Mouse (Mus musculus): ENCODE measurements around the gene Slc35e2. TPM values are rescaled to one million over a fixed set of nuclear protein-coding genes. Genes with fewer than 3 reads are reported as not detected.

Slc35e2 gene
- polyA plus RNA-seq, 1 experiment from 2014 or later: 9.3 TPM

DNA sequence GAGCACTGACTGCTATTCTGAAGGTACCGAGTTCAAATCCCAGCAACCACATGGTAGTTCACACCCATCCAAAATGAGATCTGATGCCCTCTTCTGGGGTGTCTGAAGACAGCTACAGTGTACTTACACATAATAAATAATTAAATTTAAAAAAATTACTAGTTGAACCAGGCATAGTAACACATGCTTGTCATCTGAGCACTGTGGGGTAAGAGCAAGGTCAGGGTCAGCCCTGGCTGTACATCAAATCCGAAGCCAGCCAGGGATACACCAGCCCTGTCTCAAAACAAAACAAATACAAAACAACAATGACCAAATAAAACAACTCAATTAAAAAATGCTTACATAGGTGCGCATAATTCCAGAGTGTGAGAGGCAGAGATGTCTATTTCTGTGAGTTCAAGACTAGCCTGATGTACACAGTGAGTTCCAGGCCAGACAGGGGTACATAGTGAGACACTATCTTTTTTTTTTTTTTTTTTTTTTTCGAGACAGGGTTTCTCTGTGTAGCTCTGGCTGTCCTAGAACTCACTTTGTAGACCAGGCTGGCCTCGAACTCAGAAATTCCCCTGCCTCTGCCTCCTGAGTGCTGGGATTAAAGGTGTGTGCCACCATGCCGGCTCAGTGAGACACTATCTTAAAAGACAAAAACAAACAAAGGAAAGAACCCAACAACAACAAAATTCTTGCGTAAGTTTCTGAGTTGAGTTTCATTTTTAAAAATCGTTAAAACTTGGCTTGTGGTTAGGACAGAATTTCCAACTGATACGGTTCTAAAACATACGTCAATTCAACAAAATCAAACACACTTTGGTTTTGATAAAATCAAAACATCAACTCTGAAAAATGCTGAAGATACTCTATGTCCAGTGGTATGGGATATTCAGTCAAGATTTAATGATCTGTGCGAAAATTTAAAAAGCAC is 1.1 kb upstream of the Slc35e2 start:
- H3K9ac ChIP-seq: peak overlapping the region; percentile 88; the same call in 1 of the 2 replicates
- no peaks in the 10 kb centered on the region for H3K27me3 ChIP-seq
- H3K9me3 ChIP-seq (replicated peaks): no peaks in the 10 kb centered on the region
- 82% methylated on average over 11 of the region's 11 CpGs for WGBS
- no peak for ATAC-seq (ENCODE audit: insufficient number of reproducible peaks, low FRiP score, low TSS enrichment, low read depth)
- peak overlapping the region; percentile 90 for H3K4me2 ChIP-seq (replicated peaks)
- H3K27ac ChIP-seq (replicated peaks): peak overlapping the region; percentile 99
- H3K4me3 ChIP-seq (replicated peaks): peak overlapping the region; percentile 95
- H3K36me3 ChIP-seq: peaks cover 5% of the 10 kb centered on the region; the same call in 1 of the 2 replicates
- H3K4me1 ChIP-seq: peaks cover 15% of the 10 kb centered on the region

DNA sequence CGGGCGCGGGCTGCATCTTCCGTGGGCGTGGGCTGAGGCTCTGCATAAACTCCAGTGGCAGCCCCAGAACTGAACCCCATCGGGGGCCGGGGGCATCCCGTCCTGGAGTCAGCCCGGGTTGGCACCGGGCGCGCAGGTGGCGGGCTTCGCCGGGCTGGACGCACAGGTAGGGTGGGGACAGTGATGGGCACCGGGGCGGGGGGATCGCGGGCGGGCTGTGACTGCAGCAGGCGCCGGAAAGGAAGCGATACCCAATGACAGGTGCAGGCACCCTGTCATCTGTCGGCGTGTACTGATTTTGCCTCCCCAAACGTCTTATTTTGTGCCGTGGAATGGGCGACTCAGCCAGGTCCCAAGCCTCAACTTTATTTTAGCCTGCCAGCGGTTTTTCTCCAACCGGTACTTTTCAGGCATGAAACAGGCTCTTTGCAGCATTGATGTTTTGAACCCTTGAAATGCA is 811 bp downstream of the Slc35e2 start:
- H3K4me2 ChIP-seq (replicated peaks): peak overlapping the region; percentile 90
- peak; percentile 32; the same call in 1 of the 2 replicates for ATAC-seq (ENCODE audit: insufficient number of reproducible peaks, low FRiP score, low TSS enrichment, low read depth)

DNA sequence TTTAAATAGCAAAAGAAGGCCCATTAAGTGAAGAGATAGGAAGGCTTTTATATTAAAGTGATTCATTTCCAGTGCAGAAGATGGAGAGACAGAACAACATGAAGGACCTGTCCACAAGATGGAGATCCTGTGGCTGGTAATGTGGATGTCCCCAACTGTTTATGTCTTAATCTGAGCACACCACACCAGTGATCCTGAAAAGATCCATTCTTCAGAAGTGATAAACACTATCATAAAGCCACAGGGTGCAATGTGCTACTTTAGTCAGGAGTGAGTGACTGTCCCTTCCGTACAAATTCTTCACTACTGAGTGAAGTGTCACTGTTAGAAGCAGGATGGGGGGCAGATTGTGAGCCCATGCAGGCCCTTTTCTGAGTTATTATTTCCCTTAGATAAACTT is 1.5 kb downstream of the Slc35e2 start:
- Histone ChIP-seq H3K4me1 (peaks cover 15% of the 10 kb centered on the region), H3K4me2 (replicated peaks) (peak overlapping the region; percentile 90; the same call in 1 of the 2 replicates), H3K27me3 (no peaks in the 10 kb centered on the region), H3K9me3 (replicated peaks) (no peaks in the 10 kb centered on the region), H3K9ac (no peak overlapping the region), H3K4me3 (replicated peaks) (peak overlapping the region; percentile 95), H3K27ac (replicated peaks) (no peak overlapping the region), H3K36me3 (peaks cover 10% of the 10 kb centered on the region; the same call in 1 of the 2 replicates)
- WGBS: 97% methylated on average over 1 of the region's 1 CpGs
- ATAC-seq (ENCODE audit: insufficient number of reproducible peaks, low FRiP score, low TSS enrichment, low read depth): no peak

More for the DNA sequence above, 811 bp downstream of the Slc35e2 start:
- H3K4me3 ChIP-seq (replicated peaks): peak overlapping the region; percentile 95
- H3K4me1 ChIP-seq: peaks cover 15% of the 10 kb centered on the region
- peak overlapping the region; percentile 99 for H3K27ac ChIP-seq (replicated peaks)
- H3K36me3 ChIP-seq: peaks cover 10% of the 10 kb centered on the region; the same call in 1 of the 2 replicates
- WGBS: 1% methylated on average over 31 of the region's 31 CpGs
- no peaks in the 10 kb centered on the region for H3K27me3 ChIP-seq
- H3K9ac ChIP-seq: peak overlapping the region; percentile 88
- H3K9me3 ChIP-seq (replicated peaks): no peaks in the 10 kb centered on the region

DNA sequence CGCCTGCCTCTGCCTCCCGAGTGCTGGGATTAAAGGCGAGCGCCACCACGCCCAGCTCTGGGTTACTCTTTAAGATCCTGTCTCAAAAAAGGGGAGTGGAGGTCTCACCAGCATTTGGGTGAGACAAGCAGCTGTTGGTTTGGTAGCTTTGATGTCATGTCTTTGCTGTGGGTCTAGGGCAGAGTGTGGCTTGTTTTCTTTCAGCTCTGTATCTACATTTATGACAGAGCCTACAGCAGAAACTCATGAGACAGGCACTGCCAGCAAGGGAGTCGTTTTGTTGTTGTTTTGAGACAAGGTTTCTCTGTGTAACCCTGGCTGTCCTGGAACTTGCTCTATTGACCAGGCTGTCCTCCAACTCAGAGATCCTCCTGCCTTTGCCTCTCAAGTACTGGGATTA is 2.6 kb downstream of the Slc35e2 start:
- no peaks in the 10 kb centered on the region for H3K27me3 ChIP-seq
- peaks cover 15% of the 10 kb centered on the region for H3K4me1 ChIP-seq
- H3K4me3 ChIP-seq (replicated peaks): no peak overlapping the region
- H3K9me3 ChIP-seq (replicated peaks): no peaks in the 10 kb centered on the region
- 92% methylated on average over 6 of the region's 6 CpGs for WGBS
- no peak overlapping the region for H3K27ac ChIP-seq (replicated peaks)
- no peak overlapping the region for H3K9ac ChIP-seq
- peaks cover 10% of the 10 kb centered on the region; the same call in 1 of the 2 replicates for H3K36me3 ChIP-seq
- no peak overlapping the region for H3K4me2 ChIP-seq (replicated peaks)
- ATAC-seq (ENCODE audit: insufficient number of reproducible peaks, low FRiP score, low TSS enrichment, low read depth): no peak

DNA sequence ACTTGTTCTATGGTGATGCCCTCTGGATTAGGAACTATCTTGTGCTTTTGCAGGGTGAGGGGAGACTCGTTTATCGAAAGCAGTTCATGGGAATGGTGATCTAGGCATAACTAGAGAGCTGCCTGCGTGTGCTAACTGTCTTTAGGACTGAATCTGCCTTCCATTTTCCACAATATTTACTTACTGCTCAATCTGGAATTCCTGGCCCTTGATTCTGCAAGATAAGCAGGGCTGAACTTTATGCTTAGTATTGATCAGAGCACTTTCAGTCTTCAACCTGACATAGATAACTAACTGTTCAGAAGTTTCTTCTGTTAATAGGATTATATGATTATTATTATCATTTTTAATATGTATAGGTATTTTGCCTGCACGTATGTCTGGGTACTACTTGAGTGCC is 3.9 kb downstream of the Slc35e2 start:
- Histone ChIP-seq H3K4me2 (replicated peaks) (no peak overlapping the region), H3K27me3 (no peaks in the 10 kb centered on the region), H3K4me1 (peaks cover 15% of the 10 kb centered on the region), H3K9ac (no peak overlapping the region), H3K27ac (replicated peaks) (no peak overlapping the region), H3K4me3 (replicated peaks) (no peak overlapping the region), H3K36me3 (peaks cover 19% of the 10 kb centered on the region), H3K9me3 (replicated peaks) (no peaks in the 10 kb centered on the region)
- no peak for ATAC-seq (ENCODE audit: insufficient number of reproducible peaks, low FRiP score, low TSS enrichment, low read depth)
- WGBS: 87% methylated on average over 4 of the region's 4 CpGs

DNA sequence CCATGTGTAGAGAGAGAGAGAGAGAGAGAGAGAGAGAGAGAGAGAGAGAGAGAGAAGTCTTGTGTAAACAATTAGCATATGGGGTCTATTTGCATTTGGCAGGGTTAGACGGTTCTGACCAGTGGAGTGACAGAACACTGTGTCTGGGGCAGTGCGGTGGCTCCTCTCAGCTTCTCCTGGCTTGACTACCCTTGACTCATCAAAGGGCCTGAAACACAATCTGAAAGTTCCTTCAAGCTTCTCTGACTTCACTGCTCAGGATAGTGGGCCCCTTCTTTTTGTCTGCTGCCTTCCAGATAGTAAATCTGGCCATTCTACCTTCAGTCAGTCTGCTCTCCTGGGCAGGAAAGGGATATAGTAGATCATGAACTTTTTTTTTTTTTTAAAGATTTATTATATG is 5.6 kb downstream of the Slc35e2 start:
- peaks cover 10% of the 10 kb centered on the region for H3K4me1 ChIP-seq
- no peak overlapping the region for H3K4me2 ChIP-seq (replicated peaks)
- H3K27ac ChIP-seq (replicated peaks): no peak overlapping the region
- WGBS: 63% methylated on average over 2 of the region's 2 CpGs
- H3K27me3 ChIP-seq: no peaks in the 10 kb centered on the region
- peaks cover 33% of the 10 kb centered on the region for H3K36me3 ChIP-seq
- H3K4me3 ChIP-seq (replicated peaks): no peak overlapping the region
- no peak for ATAC-seq (ENCODE audit: insufficient number of reproducible peaks, low FRiP score, low TSS enrichment, low read depth)
- no peak overlapping the region for H3K9ac ChIP-seq
- no peaks in the 10 kb centered on the region for H3K9me3 ChIP-seq (replicated peaks)

DNA sequence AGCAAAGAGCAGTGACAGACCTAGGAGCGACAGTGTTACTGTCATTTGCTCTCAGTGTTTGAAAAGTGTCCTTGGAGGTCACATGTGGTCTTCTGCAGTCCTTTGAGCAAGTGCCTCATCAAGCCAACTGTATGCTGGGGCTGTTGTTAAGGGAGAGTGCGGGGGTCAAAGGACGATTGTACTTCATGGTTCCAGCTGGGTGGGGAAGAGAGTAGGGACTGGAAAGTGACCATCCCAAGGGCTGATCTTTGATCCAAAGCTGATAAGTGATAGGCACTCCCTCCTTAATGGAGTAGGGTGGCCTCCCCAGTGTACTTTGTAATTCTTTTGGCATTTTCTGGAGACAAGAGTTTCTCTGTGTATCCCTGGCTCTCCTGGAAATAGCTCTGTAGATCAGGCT is 10.6 kb downstream of the Slc35e2 start:
- Histone ChIP-seq H3K9ac (no peak overlapping the region), H3K36me3 (peaks cover 68% of the 10 kb centered on the region), H3K27me3 (no peaks in the 10 kb centered on the region), H3K4me3 (replicated peaks) (no peak overlapping the region), H3K9me3 (replicated peaks) (no peaks in the 10 kb centered on the region), H3K27ac (replicated peaks) (no peak overlapping the region), H3K4me2 (replicated peaks) (no peak overlapping the region), H3K4me1 (no peaks in the 10 kb centered on the region)
- WGBS: 94% methylated on average over 3 of the region's 3 CpGs
- no peak for ATAC-seq (ENCODE audit: insufficient number of reproducible peaks, low FRiP score, low TSS enrichment, low read depth)

DNA sequence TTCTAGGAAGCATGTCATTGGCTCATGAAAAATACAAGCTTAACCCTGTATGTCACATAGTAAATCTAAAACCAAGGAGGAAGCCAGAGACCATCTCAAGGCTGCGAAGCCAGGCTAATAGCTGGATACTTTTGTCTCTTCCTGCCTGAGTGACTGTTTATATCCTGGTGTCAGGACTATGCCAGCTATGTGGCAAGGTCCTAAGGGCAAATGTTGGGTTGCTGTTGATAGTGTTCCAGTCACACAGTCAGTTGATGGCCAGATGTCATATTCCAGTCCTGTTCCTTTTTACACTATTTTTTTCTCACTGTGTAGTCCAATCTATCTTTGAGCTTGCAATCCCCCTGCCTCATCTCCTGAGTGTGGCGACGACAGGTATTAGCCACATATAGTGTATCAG is 12.0 kb downstream of the Slc35e2 start:
- Histone ChIP-seq H3K27ac (replicated peaks) (no peak overlapping the region), H3K4me1 (no peaks in the 10 kb centered on the region), H3K9ac (no peak overlapping the region), H3K4me2 (replicated peaks) (no peak overlapping the region), H3K4me3 (replicated peaks) (no peak overlapping the region), H3K27me3 (no peaks in the 10 kb centered on the region), H3K36me3 (peaks cover 82% of the 10 kb centered on the region), H3K9me3 (replicated peaks) (no peaks in the 10 kb centered on the region)
- no peak for ATAC-seq (ENCODE audit: insufficient number of reproducible peaks, low FRiP score, low TSS enrichment, low read depth)
- WGBS: 92% methylated on average over 3 of the region's 3 CpGs

DNA sequence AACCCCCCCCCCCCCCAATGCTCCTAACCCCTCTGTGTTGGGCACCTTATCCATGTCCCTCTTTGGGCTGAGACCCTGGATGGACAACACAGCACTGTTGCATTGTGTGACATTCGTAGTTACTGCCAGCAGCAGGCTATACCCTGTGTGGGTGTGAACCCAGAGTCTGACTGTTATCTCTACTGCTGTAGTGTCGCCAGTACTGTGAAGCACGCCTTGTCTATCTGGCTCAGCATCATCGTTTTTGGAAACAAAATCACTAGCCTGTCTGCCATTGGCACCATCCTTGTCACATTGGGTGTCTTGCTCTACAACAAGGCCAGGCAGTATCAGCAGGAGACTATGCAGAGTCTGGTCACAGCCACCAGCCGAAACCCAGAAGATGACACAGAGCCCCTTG is 17.1 kb downstream of the Slc35e2 start:
- H3K36me3 ChIP-seq: peaks cover 80% of the 10 kb centered on the region
- H3K27ac ChIP-seq (replicated peaks): no peak overlapping the region
- H3K4me3 ChIP-seq (replicated peaks): no peak overlapping the region
- no peak overlapping the region for H3K4me2 ChIP-seq (replicated peaks)
- ATAC-seq (ENCODE audit: insufficient number of reproducible peaks, low FRiP score, low TSS enrichment, low read depth): no peak
- WGBS: 93% methylated on average over 5 of the region's 5 CpGs
- H3K9ac ChIP-seq: no peak overlapping the region
- H3K27me3 ChIP-seq: no peaks in the 10 kb centered on the region
- H3K9me3 ChIP-seq (replicated peaks): no peaks in the 10 kb centered on the region
- H3K4me1 ChIP-seq: 0 out of 2 replicates have a peak, but pooled peaks cover under 1% of the 10 kb centered on the region

DNA sequence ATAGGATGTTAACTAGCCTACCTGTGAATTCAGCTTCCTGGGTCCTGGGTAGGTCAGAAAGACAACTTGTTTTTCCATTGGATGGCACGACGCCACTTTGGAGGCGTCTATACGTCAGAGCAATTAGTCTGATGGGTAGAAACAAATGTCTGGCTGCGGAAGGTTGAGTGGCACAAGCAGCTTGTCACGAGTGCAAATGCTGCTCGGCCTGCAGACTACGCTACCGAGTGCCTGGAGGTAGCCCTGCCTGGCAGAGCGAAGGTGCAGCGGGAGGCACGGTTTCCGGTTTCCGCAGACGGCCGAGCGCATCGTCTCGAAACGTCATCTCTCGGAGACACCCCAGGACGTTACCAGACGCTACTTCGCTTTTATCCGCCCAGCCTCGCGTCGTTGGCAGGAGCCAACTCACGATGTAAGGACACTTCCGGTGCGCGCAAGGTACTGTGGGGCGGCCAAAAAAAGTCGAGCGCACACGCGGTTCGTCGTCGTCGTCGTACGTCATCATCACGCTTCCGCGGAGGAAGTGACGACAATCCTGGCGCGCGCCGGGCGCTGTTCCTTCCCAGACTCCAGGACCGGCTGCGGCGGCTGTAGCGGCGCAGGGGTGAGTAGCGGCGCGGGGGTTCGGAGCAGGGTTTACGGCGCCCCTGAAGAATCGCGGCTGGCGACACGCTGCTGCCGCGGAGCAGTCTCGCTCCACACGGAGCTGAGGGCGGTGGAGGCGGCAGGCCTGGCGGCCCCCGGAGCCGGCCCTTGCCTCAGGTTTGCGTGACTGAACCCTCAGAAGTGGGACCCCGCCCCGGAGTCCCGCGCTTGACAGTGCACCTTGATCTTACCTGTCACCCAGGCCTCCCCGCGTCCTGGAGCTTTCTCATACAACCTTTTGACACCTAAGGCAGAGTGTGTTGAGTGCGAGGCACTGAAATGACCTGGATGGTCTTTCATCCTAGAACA is 23.4 kb downstream of the Slc35e2 start, which contains the start of gene Cdk11b:
Gene Cdk11b (plus strand): TSS at position 517 of the 954 bp plus-strand sequence.
- H3K9ac ChIP-seq: peak within 1 kb of the TSS; percentile 69
- H3K36me3 ChIP-seq: peaks cover 44% of the 10 kb centered on the region
- H3K4me2 ChIP-seq (replicated peaks): peak within 1 kb of the TSS; percentile 63
- H3K27me3 ChIP-seq: no peaks in the 10 kb centered on the region
- peak within 1 kb of the TSS; percentile 81 for H3K4me3 ChIP-seq (replicated peaks)
- peak; percentile 100 for ATAC-seq (ENCODE audit: insufficient number of reproducible peaks, low FRiP score, low TSS enrichment, low read depth)
- peak within 1 kb of the TSS; percentile 93 for H3K27ac ChIP-seq (replicated peaks)
- H3K4me1 ChIP-seq: peaks cover 11% of the 10 kb centered on the region
- under 1% methylated on average over 84 of the region's 84 CpGs for WGBS
- no peaks in the 10 kb centered on the region for H3K9me3 ChIP-seq (replicated peaks)

DNA sequence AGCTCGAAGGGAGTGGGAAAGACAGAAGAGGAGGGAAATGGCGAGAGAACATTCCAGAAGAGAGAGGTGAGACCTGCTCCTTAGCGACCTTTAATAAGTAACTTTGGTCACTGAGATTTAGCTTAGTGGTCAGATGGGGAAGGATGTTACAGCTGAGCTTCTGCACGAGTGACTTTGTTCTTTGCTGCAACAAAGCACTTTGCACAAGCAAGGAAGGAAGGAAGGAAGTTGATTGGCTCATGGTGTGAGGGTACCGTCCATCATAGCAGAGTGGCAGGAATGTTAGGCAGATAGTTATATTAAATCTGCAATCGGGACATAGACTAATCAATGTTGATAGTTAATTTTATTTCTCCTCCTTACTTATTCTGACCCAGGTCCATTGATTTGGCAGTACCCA is 29.1 kb downstream of the Slc35e2 start:
- Histone ChIP-seq H3K36me3 (peaks cover 70% of the 10 kb centered on the region), H3K27me3 (no peaks in the 10 kb centered on the region), H3K4me3 (replicated peaks) (no peak overlapping the region), H3K4me2 (replicated peaks) (no peak overlapping the region), H3K4me1 (peaks cover 4% of the 10 kb centered on the region; the same call in 1 of the 2 replicates), H3K27ac (replicated peaks) (no peak overlapping the region), H3K9ac (no peak overlapping the region), H3K9me3 (replicated peaks) (no peaks in the 10 kb centered on the region)
- WGBS: 89% methylated on average over 6 of the region's 6 CpGs
- no peak for ATAC-seq (ENCODE audit: insufficient number of reproducible peaks, low FRiP score, low TSS enrichment, low read depth)
